Mouse (Mus musculus): ENCODE measurements around the gene Pym1. TPM values are rescaled to one million over a fixed set of nuclear protein-coding genes. Genes with fewer than 3 reads are reported as not detected.

Pym1 gene
- polyA plus RNA-seq (2012; rRNA removed): 67.1 and 67.8 TPM in 2 replicates

DNA sequence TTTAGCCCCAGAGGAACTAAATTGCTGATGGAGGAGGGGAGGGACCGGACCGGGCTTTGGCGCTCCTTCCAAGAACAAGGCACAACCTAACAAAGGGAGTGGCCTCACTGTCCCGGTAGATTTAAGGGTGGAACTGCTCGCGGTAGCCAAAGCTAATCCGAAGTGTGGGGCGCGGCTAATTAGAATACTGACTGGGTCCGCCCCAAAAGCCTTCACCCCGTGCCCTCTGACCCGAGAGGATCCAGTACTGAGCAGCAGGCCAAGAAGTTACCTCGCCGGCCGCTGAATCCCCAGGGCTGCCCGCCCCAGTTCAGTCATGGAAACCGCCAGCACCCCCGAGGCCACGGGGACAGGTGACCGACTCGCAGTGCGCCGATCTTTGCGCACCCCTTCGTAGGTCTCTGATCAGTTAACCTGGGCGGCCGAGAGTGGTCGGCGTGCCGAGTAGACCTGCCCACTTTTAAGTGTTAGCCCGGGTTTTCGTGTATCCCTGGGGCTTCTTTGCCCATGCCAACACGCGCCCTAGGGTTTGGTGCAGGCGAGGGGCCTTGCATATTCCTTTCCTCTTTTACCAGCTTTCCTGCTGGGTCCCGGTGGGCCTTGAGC is at the start of gene Pym1:
Gene Pym1, plus strand, starts transcription at position 244 of the 606 bp plus-strand sequence.

DNA sequence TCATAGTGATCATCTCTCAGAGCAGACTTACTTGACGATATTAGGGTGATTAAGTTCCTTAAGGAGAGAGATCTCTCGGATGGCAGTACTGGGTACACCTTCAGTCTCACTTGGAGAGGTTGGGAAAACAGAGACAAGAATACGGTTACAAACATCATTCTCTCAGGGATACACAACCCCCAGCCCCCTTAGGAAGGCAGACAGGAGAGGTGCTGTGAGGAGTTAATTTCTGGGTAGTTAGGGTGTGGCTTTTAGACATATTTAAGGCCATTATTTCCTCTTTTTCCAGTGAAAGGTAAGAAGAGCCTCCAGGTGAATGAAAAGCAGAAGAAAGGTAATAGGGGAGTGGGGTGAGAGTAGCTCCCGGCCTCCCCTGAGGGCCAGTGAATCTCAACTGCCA is 43.8 kb upstream of the Pym1 start, which contains the start of gene Pmel:
Gene Pmel, plus strand, starts transcription at position 301 of the 400 bp plus-strand sequence.

DNA sequence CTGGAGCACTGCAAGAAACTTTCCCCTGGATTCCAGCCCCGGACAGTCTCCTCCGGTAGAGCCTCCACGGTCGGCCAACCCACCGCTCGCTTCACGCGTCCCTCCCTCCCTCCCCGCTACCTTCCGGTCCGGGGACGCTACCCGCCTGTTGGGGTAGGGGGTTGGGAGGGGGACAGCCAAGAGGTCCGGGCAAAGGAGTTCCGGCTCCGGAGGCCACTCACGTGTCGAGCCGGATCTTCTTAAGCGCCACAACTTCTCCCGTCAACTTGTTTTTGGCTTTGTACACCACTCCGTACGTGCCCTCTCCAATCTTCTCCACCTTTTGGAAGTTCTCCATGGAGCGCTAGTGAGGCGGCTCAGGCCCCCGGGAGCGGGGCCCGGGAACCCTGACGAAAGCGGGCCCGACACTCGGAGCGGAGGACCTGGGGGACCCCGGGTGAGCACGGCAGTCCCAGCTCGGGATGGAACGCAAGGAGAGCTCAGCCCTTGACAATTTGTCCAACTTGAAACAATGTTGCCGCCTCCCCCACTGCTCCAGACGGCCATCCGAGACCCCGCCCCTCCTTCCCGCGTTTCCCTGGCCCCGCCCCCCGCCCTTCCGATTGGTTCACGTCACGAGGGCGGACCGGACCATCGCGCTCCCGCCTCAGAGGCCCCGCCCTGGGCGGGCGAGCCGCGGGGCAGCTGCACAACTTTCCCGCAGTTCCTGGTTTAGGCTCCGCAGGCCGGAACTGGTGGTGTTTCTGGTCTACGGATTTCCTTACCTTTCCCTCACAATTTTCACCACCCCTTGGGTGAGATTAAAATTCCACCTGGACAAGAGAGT is 43.0 kb upstream of the Pym1 start, which contains the start of gene Cdk2:
Gene Cdk2, minus strand, starts transcription at position 541 of the 826 bp plus-strand sequence.

DNA sequence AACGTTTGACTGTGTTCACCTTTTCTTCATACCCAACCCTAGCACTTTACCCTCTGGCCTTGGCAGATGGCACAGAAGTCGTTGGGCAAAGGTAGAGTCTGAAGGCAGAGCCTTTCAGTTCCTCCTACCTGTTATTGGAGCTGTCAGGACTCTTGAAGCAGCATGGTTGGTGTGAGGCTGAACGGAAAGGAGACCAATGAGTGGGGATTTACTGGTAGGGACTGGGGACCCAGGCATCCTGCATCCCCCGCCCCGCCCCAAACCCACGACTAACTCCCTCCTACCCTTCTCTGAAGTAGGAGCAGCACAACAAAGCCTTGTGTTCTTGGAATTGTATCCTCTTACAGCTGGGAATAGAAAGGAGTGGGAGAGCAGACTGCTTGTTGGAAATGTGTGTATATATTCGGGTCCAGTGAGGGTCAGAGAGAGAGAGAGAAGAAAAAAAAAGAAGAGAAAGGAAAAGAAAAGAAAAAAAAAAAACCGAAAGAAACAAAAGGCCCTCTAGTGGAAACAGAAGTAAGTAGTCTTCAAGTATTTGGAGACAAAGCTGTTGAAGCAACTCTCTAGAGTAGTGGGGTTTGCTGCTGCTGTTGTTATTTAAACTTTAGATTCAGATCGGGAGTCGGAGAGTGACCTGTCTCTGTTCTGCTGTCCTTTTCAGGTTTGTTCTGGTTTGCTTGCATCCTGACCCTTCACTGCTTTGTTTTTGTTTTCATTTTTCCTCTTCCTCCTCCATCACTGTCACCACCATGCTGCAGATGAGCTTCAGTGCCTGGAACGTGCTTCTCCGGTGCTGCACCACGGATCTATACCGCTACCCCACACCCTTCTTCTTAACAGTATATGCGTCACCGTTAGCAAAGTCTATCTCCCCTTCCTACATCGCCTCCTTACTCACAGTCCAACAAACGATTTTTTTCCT is 2.7 kb upstream of the Pym1 start, which contains the start of gene Dgka:
Gene Dgka, minus strand, starts transcription at position 176 of the 922 bp plus-strand sequence.

DNA sequence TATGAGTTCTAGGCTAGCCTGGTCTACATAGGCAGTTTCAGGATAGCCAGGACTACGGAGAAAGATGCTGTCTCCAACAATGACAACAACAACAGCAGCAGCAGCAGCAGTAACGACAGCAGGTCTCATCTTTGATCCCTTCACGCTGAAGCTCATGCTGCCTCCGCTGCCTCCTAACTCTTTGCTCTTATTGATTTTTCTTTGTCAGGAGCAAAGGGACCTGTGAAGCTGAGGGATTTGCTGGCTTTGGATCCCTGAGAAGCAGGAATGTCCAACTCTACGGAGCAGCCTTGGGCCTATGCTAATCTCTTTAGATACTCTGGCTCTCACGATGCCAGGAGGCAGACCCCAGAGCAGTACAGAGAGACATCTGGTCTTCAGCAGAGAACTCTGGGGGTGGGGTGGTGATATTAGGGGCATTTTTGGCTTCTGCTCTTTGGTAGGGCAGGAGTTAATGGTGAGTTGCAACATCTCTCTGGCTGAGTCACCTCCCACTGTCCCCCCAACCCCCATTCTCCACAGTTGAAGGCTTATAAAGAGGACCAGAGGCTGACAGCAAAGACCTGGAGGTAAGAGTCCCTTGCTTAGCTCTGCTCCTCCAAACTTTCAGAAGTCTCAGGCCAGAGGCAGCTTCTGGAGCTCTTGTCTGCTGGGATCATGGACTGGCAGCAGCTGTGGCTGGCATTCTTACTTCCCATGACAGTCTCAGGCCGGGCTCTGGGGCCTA is 42.9 kb downstream of the Pym1 start, which contains the start of gene Mmp19:
Gene Mmp19, plus strand, starts transcription at position 513 of the 727 bp plus-strand sequence.

DNA sequence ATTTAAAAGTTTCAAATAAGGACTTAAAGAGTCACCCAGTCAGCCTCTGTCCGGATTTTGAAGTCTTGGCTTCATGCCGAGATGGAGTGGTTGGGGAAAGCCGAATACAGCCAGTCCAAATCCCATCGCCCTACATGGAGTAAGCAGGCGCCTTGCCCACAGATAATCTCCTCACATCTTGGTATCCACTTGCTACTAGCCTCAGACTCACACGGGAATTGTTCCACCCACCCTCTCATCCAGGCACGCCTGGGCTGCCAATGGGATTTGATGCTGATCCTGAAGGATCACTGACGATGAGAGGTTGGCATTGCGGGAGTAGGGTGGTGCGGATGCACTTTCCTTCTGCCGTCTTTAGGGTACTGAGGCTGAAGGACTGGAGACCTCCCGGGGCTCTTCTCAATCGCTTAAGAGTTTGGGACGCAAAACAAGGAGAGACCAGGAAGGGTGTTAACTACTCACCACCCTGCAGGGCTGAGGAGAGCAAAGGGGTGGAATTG is 56.1 kb downstream of the Pym1 start, which contains the start of gene Dnajc14:
Gene Dnajc14, plus strand, starts transcription at position 292 of the 500 bp plus-strand sequence.

DNA sequence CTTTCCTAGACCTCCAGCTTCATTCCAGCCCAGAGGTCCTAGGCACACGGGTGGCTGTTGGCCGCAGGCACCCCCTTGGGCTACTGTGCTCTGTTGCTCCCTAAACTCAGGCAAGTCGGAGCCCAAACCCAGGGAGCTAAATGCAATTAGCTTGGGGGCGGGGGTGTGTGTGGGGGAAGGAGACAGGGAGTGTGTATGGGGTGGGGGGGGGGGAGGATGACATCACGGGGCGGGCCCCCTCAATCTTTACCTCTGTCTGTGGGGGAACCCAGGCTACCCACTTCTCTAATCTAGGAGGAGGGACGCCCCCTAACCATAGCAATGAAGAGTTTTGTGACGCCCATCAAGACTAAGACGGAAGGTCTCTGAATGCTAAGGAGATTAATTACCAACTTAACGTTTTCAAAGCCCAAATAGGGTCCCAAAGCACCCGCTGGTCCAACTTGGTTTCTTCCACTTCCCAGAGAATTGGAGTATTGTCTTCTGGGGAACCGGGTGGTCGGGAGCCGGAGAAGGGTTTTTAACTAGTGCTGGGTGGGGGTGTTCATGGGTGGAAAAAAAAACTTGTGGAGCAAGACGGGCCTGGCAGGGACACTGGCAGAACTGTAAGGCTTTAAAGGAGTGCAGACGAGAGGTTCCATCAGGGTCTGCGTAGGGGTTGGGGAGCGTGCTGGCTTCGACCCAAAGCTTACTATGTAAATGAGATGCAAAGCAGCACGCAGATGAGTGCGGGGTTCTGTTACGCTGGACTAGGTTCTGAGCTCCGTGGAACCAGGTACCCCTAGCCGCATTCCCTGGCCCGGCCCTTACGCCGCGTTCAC is 56.8 kb downstream of the Pym1 start, which contains the start of gene Tmem198b:
Gene Tmem198b, minus strand, starts transcription at position 100 of the 821 bp plus-strand sequence.

Other genes starting within 250 kb of the Pym1 start
- gene Myl6b, start 249.2 kb upstream of the Pym1 start, polyA plus RNA-seq (2012; rRNA removed): 30.5 and 38.6 TPM in 2 replicates
- gene Esyt1, start 222.0 kb upstream of the Pym1 start, polyA plus RNA-seq (2012; rRNA removed): 16.6 and 28.0 TPM in 2 replicates
- 18.2 and 19.1 TPM in 2 replicates for gene Zc3h10, start 200.1 kb upstream of the Pym1 start, polyA plus RNA-seq (2012; rRNA removed)
- 3,335 and 3,553 TPM in 2 replicates for gene Rpl41, start 198.6 kb upstream of the Pym1 start, polyA plus RNA-seq (2012; rRNA removed)
- gene Pa2g4, start 181.9 kb upstream of the Pym1 start, polyA plus RNA-seq (2012; rRNA removed): 155 and 169 TPM in 2 replicates
- gene Erbb3, start 158.2 kb upstream of the Pym1 start, polyA plus RNA-seq (2012; rRNA removed): 0.85 and 5.3 TPM in 2 replicates
- gene Rps26, start 121.1 kb upstream of the Pym1 start, polyA plus RNA-seq (2012; rRNA removed): 1,129 and 1,158 TPM in 2 replicates
- 20.6 and 21.6 TPM in 2 replicates for gene Ikzf4, start 101.9 kb upstream of the Pym1 start, polyA plus RNA-seq (2012; rRNA removed)
- 11.9 and 12.8 TPM in 2 replicates for gene Suox, start 73.8 kb upstream of the Pym1 start, polyA plus RNA-seq (2012; rRNA removed)
- 99.1 and 109 TPM in 2 replicates for gene Rab5b, start 51.6 kb upstream of the Pym1 start, polyA plus RNA-seq (2012; rRNA removed)
- gene Pmel, start 43.7 kb upstream of the Pym1 start, polyA plus RNA-seq (2012; rRNA removed): 0.32 and 2.9 TPM in 2 replicates
- 42.0 and 48.0 TPM in 2 replicates for gene Cdk2, start 42.9 kb upstream of the Pym1 start, polyA plus RNA-seq (2012; rRNA removed)
- gene Dgka, start 3.0 kb upstream of the Pym1 start, polyA plus RNA-seq (2012; rRNA removed): 9.1 and 13.5 TPM in 2 replicates
- 0.69 and 0.94 TPM in 2 replicates for gene Mmp19, start 43.0 kb downstream of the Pym1 start, polyA plus RNA-seq (2012; rRNA removed)
- gene Dnajc14, start 56.2 kb downstream of the Pym1 start, polyA plus RNA-seq (2012; rRNA removed): 27.9 and 30.6 TPM in 2 replicates
- gene Tmem198b, start 56.5 kb downstream of the Pym1 start, polyA plus RNA-seq (2012; rRNA removed): 25.4 and 29.3 TPM in 2 replicates
- 110 and 120 TPM in 2 replicates for gene Sarnp, start 69.4 kb downstream of the Pym1 start, polyA plus RNA-seq (2012; rRNA removed)
- 28.1 and 30.3 TPM in 2 replicates for gene Ormdl2, start 73.8 kb downstream of the Pym1 start, polyA plus RNA-seq (2012; rRNA removed)
- gene Gdf11, start 143.8 kb downstream of the Pym1 start, polyA plus RNA-seq (2012; rRNA removed): 13.5 and 14.0 TPM in 2 replicates
- gene Cd63, start 153.1 kb downstream of the Pym1 start, polyA plus RNA-seq (2012; rRNA removed): 92.6 and 159 TPM in 2 replicates
- gene Rdh5, start 175.0 kb downstream of the Pym1 start, polyA plus RNA-seq (2012; rRNA removed): 17.9 and 20.8 TPM in 2 replicates
- 315 and 318 TPM in 2 replicates for gene Bloc1s1, start 176.1 kb downstream of the Pym1 start, polyA plus RNA-seq (2012; rRNA removed)
- gene Itga7, start 185.9 kb downstream of the Pym1 start, polyA plus RNA-seq (2012; rRNA removed): 4.4 and 11.0 TPM in 2 replicates
- gene Mettl7b, start 213.1 kb downstream of the Pym1 start, polyA plus RNA-seq (2012; rRNA removed): not detected in 2 replicates
- gene Olfr9, start 241.5 kb downstream of the Pym1 start, polyA plus RNA-seq (2012; rRNA removed): not detected in 2 replicates